Comparison of ENCODE assay signal across 8 mouse cellular contexts in genomic region chr1:43310711-43311695, GRCm38 (mm10).
DNase-seq lines count a peak whose midpoint lies in the region; ATAC-seq lines count a peak whose summit lies in the region.

No protein-coding gene starts in this region.

- no peak overlapping the region for H3K4me2 ChIP-seq in hindbrain, embryonic 12.5 days (replicated peaks)
- peak overlapping the region; percentile 13 for H3K4me2 ChIP-seq in hindbrain, embryonic 13.5 days

- no peak for ATAC-seq in hindbrain, embryonic 12.5 days (ENCODE audit: low FRiP score)
- ATAC-seq in common myeloid progenitor, adult 5-6 weeks (replicated peaks; ENCODE audit: low read depth, poor library complexity, severe bottlenecking): 0 out of 2 replicates have a peak, but pooled peaks have one; percentile 22
- ATAC-seq in hindbrain, embryonic 13.5 days (ENCODE audit: low FRiP score): peak; percentile 63; the same call in 1 of the 2 replicates
- no peak for ATAC-seq in megakaryocyte-erythroid progenitor cell, adult 5-6 weeks (replicated peaks; ENCODE audit: low FRiP score, low TSS enrichment, poor library complexity, severe bottlenecking)

- H3K4me3 ChIP-seq in hindbrain, embryonic 10.5 days: no peak overlapping the region
- H3K4me3 ChIP-seq in hindbrain, embryonic 12.5 days: no peak overlapping the region
- no peak overlapping the region for H3K4me3 ChIP-seq in hindbrain, embryonic 13.5 days

- WGBS in hindbrain, embryonic 10.5 days: 76% methylated on average over 16 of the region's 16 CpGs
- 73% methylated on average over 16 of the region's 16 CpGs for WGBS in hindbrain, embryonic 12.5 days
- WGBS in hindbrain, embryonic 13.5 days: 64% methylated on average over 16 of the region's 16 CpGs

- no peaks in the 10 kb centered on the region for H3K27me3 ChIP-seq in hindbrain, embryonic 10.5 days (ENCODE audit: insufficient read depth, poor library complexity, severe bottlenecking)
- no peaks in the 10 kb centered on the region for H3K27me3 ChIP-seq in hindbrain, embryonic 12.5 days
- no peaks in the 10 kb centered on the region for H3K27me3 ChIP-seq in hindbrain, embryonic 13.5 days

- no peaks in the 10 kb centered on the region for H3K9me3 ChIP-seq in hindbrain, embryonic 10.5 days
- H3K9me3 ChIP-seq in hindbrain, embryonic 12.5 days (replicated peaks): no peaks in the 10 kb centered on the region
- H3K9me3 ChIP-seq in hindbrain, embryonic 13.5 days: no peaks in the 10 kb centered on the region

- peaks cover 6% of the 10 kb centered on the region; the same call in 1 of the 2 replicates for H3K4me1 ChIP-seq in hindbrain, embryonic 10.5 days (replicated peaks)
- peaks cover 9% of the 10 kb centered on the region for H3K4me1 ChIP-seq in hindbrain, embryonic 12.5 days
- peaks cover 13% of the 10 kb centered on the region; the same call in 1 of the 2 replicates for H3K4me1 ChIP-seq in hindbrain, embryonic 13.5 days (replicated peaks)

- no peak for DNase-seq in hindbrain, embryonic 10.5 days (ENCODE audit: low spot score)
- peak; percentile 70 for DNase-seq in lung, postnatal 10 days
- DNase-seq in urinary bladder, postnatal 10 days (ENCODE audit: low spot score): no peak
- DNase-seq in ovary, adult 18-20 months (ENCODE audit: low spot score): no peak

- H3K36me3 ChIP-seq in hindbrain, embryonic 10.5 days: no peaks in the 10 kb centered on the region
- H3K36me3 ChIP-seq in hindbrain, embryonic 12.5 days: no peaks in the 10 kb centered on the region
- H3K36me3 ChIP-seq in hindbrain, embryonic 13.5 days: no peaks in the 10 kb centered on the region

- no peak overlapping the region for H3K9ac ChIP-seq in hindbrain, embryonic 12.5 days
- H3K9ac ChIP-seq in hindbrain, embryonic 13.5 days: no peak overlapping the region

- H3K27ac ChIP-seq in hindbrain, embryonic 10.5 days: peak overlapping the region; percentile 42; the same call in 1 of the 2 replicates
- no peak overlapping the region for H3K27ac ChIP-seq in hindbrain, embryonic 12.5 days
- H3K27ac ChIP-seq in hindbrain, embryonic 13.5 days: peak overlapping the region; percentile 53

Comparison
In these comparisons a context has a peak if more than half of its experiments do, and no peak if none do; other contexts are left out.
1. ATAC-seq: peak in common myeloid progenitor, adult 5-6 weeks (single experiment) and hindbrain, embryonic 13.5 days (single experiment); none in hindbrain, embryonic 12.5 days (single experiment) and megakaryocyte-erythroid progenitor cell, adult 5-6 weeks (single experiment).